Mouse (Mus musculus) embryo, embryonic 11.5 days (tissue): Measurements from ENCODE around the gene Grip1.

Experiments used
- DNase-seq: peaks from one replicate; pipeline ENCODE4 v3.0.0-alpha.2; 2012; ENCODE audit warnings: low read depth, low spot score

Gene Grip1

GRCm38 (mm10) chr10:119830388-119830956 lies 376.8 kb downstream of the Grip1 start:
- no peak for DNase-seq

- DNase-seq: no peak
These were observed 377.5 kb downstream of the Grip1 start for GRCm38 (mm10) chr10:119831086-119831485.

GRCm38 (mm10) chr10:119833334-119833733 lies 379.7 kb downstream of the Grip1 start:
- DNase-seq: no peak

GRCm38 (mm10) chr10:119834122-119834521 lies 380.5 kb downstream of the Grip1 start:
- no peak for DNase-seq

- no peak for DNase-seq
These were observed 386.0 kb downstream of the Grip1 start for GRCm38 (mm10) chr10:119839645-119840044.

- DNase-seq: no peak
These were observed 388.4 kb downstream of the Grip1 start for GRCm38 (mm10) chr10:119842004-119842403.

GRCm38 (mm10) chr10:119845705-119846410 lies 392.2 kb downstream of the Grip1 start:
- no peak for DNase-seq

GRCm38 (mm10) chr10:119851594-119851993 lies 398.0 kb downstream of the Grip1 start:
- DNase-seq: no peak

- no peak for DNase-seq
These were observed 399.0 kb downstream of the Grip1 start for GRCm38 (mm10) chr10:119852582-119853135.

GRCm38 (mm10) chr10:119867726-119868125 lies 414.1 kb downstream of the Grip1 start:
- DNase-seq: no peak

- no peak for DNase-seq
These were observed 415.5 kb downstream of the Grip1 start for GRCm38 (mm10) chr10:119868995-119869579.

GRCm38 (mm10) chr10:119876721-119877120 lies 423.1 kb downstream of the Grip1 start:
- no peak for DNase-seq

GRCm38 (mm10) chr10:119878331-119878730 lies 424.7 kb downstream of the Grip1 start:
- DNase-seq: peak; percentile 1

GRCm38 (mm10) chr10:119884591-119884990 lies 431.0 kb downstream of the Grip1 start:
- no peak for DNase-seq

GRCm38 (mm10) chr10:119885563-119885962 lies 431.9 kb downstream of the Grip1 start:
- no peak for DNase-seq

GRCm38 (mm10) chr10:119886681-119887080 lies 433.1 kb downstream of the Grip1 start:
- DNase-seq: no peak

- DNase-seq: no peak
These were observed 449.1 kb downstream of the Grip1 start for GRCm38 (mm10) chr10:119902754-119903153.

- DNase-seq: no peak
These were observed 453.2 kb downstream of the Grip1 start for GRCm38 (mm10) chr10:119906869-119907268.

- DNase-seq: no peak
These were observed 464.4 kb downstream of the Grip1 start for GRCm38 (mm10) chr10:119917995-119918394.

- DNase-seq: no peak
These were observed 474.3 kb downstream of the Grip1 start for GRCm38 (mm10) chr10:119927963-119928362.

- DNase-seq: no peak
These were observed 475.3 kb downstream of the Grip1 start for GRCm38 (mm10) chr10:119928921-119929320.

GRCm38 (mm10) chr10:119932794-119933193 lies 479.2 kb downstream of the Grip1 start:
- no peak for DNase-seq

GRCm38 (mm10) chr10:119933362-119933761 lies 479.7 kb downstream of the Grip1 start:
- DNase-seq: no peak
